Mouse (Mus musculus) myocyte (in vitro differentiated cells): ENCODE data around the gene Kcnd3. TPM values are rescaled to one million over a fixed set of nuclear protein-coding genes. Genes with fewer than 3 reads are reported as not detected.

Experiments
- H3K27me3 ChIP-seq: one replicate; pipeline ENCODE4 v1.6.1; 2011; ENCODE audit not compliant: control insufficient read depth, insufficient read depth, insufficient read length
- H3K36me3 ChIP-seq: one replicate; pipeline ENCODE4 v1.6.1; 2011; ENCODE audit not compliant: control insufficient read depth, insufficient read depth
- H3K4me2 ChIP-seq: one replicate; pipeline ENCODE4 v1.6.1; 2011; ENCODE audit warnings: low read depth, control low read depth
- H3K4me3 ChIP-seq: one replicate; pipeline ENCODE4 v1.5.1; 2011; ENCODE audit warnings: mild to moderate bottlenecking, control low read depth, moderate library complexity
- H3K79me2 ChIP-seq: one replicate; pipeline ENCODE4 v1.6.1; 2011; ENCODE audit not compliant: control insufficient read depth, insufficient read depth
- H3ac ChIP-seq: one replicate; pipeline ENCODE4 v1.6.1; 2011; ENCODE audit not compliant: control insufficient read depth, insufficient read length
- CEBPB ChIP-seq: IDR thresholded peaks from 2 replicates; pipeline ENCODE4 v1.6.1; 2011; ENCODE audit warnings: mild to moderate bottlenecking, moderate library complexity; ENCODE audit not compliant: poor library complexity, insufficient read depth, severe bottlenecking
- E2F4 ChIP-seq: IDR thresholded peaks from one replicate; pipeline ENCODE4 v1.6.1; 2011; ENCODE audit warnings: mild to moderate bottlenecking, control low read depth, moderate library complexity; ENCODE audit not compliant: insufficient read depth
- MAX ChIP-seq: IDR thresholded peaks from one replicate; pipeline ENCODE4 v1.6.1; 2011; ENCODE audit warnings: low read depth, mild to moderate bottlenecking, control low read depth
- MYOD1 ChIP-seq, 3 experiments: IDR thresholded peaks; one replicate each; pipeline ENCODE4 v1.6.1; 2011; ENCODE audit warnings: control low read depth in 2 of 3, low read depth in 2 of 3, mild to moderate bottlenecking in 2 of 3, moderate library complexity in 1 of 3; ENCODE audit not compliant: insufficient read length in 2 of 3, control insufficient read depth in 1 of 3
- MYOG ChIP-seq, 3 experiments: IDR thresholded peaks; one replicate each; pipeline ENCODE4 v1.6.1; 2011; ENCODE audit warnings: control low read depth in 2 of 3, low read depth in 2 of 3, mild to moderate bottlenecking in 2 of 3; ENCODE audit not compliant: insufficient read length in 2 of 3, control insufficient read depth in 1 of 3, insufficient read depth in 1 of 3
- POLR2A ChIP-seq: IDR thresholded peaks from one replicate; pipeline ENCODE4 v1.6.1; 2011; ENCODE audit warnings: low read depth, mild to moderate bottlenecking, control low read depth, moderate library complexity; ENCODE audit not compliant: insufficient read length
- POLR2AphosphoS2 ChIP-seq: IDR thresholded peaks from one replicate; pipeline ENCODE4 v1.6.1; 2011; ENCODE audit warnings: low read depth, control low read depth; ENCODE audit not compliant: insufficient read length
- REST ChIP-seq: IDR thresholded peaks from one replicate; pipeline ENCODE4 v1.6.1; 2011; ENCODE audit warnings: mild to moderate bottlenecking, control low read depth, moderate library complexity; ENCODE audit not compliant: insufficient read depth, insufficient read length
- SRF ChIP-seq: IDR thresholded peaks from one replicate; pipeline ENCODE4 v1.6.1; 2011; ENCODE audit warnings: low read depth; ENCODE audit not compliant: control insufficient read depth, insufficient read length
- TCF12 ChIP-seq: IDR thresholded peaks from one replicate; pipeline ENCODE4 v1.6.1; 2011; ENCODE audit warnings: mild to moderate bottlenecking, control low read depth; ENCODE audit not compliant: poor library complexity, insufficient read depth, severe bottlenecking
- TCF3 ChIP-seq: IDR thresholded peaks from one replicate; pipeline ENCODE4 v1.6.1; 2011; ENCODE audit warnings: low read depth, control low read depth; ENCODE audit not compliant: insufficient read length
- USF1 ChIP-seq: IDR thresholded peaks from one replicate; pipeline ENCODE4 v1.6.1; 2011; ENCODE audit warnings: low read depth, mild to moderate bottlenecking, control low read depth, moderate library complexity
- polyA plus RNA-seq: library from polyadenylated mRNA; unstranded; fragments of >200 nt; fragmentation: generic; extraction: Trizol; gene quantifications from one replicate; pipeline ENCODE4 v1.2.1, GENCODE M21; 2012; ENCODE audit warnings: missing spikeins

The Kcnd3 gene
- polyA plus RNA-seq, 1 experiment = not detected

DNA sequence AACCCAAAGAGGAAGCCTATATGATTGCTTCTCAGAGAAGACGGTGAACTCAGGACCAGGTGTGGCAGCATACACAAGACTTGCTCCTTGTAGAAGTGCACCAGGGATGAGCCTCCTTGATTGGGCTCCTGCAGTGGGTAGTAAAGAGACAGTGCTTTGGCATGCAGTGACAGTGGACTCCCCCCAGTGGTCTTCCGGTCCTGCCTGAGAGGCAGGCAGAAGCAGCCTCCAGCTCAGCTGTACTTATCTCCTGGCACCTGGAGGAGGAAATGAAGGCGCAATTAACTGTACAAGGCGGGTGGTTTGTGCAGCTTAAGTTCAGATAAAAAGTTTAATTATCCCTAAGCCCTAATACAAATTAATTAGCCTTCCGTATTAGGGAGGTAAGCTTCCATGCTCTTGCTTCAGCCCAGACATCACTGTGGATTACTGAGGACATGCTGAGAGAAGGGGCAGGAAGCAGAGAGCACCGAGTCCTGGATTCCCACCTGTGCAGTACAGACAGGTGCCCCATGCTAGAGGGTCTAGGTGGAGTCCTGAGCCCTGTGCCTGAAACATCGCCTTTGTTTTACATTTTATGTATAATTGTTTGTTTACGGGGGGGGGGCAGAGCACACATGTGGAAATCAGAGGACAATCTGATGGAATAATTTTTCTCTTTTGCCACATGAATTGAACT lies 196.9 kb downstream of the Kcnd3 start:
- no peak for TF ChIP-seq MAX
- TF ChIP-seq USF1 = no peak
- no peak for TF ChIP-seq POLR2A
- TF ChIP-seq MYOG (IDR thresholded peaks at IDR 0.05; ENCODE audit: control insufficient read depth in 1 of 3, insufficient read depth in 1 of 3, insufficient read length in 2 of 3, low read depth in 2 of 3) = no peak
- TF ChIP-seq MYOD1 (IDR thresholded peaks at IDR 0.05; ENCODE audit: control insufficient read depth in 1 of 3, insufficient read length in 2 of 3, low read depth in 2 of 3) = no peak
- no peak for TF ChIP-seq CEBPB
- TF ChIP-seq TCF3 = no peak
- TF ChIP-seq REST = no peak
- no peak for TF ChIP-seq E2F4
- TF ChIP-seq TCF12 = no peak
- no peak for TF ChIP-seq SRF
- no peak for TF ChIP-seq POLR2AphosphoS2
- Histone ChIP-seq H3K79me2 (no peaks in the 10 kb centered on the region), H3K4me2 (no peak overlapping the region), H3ac (no peak overlapping the region), H3K4me3 (no peak overlapping the region), H3K27me3 (peaks cover 15% of the 10 kb centered on the region), H3K36me3 (no peaks in the 10 kb centered on the region)

DNA sequence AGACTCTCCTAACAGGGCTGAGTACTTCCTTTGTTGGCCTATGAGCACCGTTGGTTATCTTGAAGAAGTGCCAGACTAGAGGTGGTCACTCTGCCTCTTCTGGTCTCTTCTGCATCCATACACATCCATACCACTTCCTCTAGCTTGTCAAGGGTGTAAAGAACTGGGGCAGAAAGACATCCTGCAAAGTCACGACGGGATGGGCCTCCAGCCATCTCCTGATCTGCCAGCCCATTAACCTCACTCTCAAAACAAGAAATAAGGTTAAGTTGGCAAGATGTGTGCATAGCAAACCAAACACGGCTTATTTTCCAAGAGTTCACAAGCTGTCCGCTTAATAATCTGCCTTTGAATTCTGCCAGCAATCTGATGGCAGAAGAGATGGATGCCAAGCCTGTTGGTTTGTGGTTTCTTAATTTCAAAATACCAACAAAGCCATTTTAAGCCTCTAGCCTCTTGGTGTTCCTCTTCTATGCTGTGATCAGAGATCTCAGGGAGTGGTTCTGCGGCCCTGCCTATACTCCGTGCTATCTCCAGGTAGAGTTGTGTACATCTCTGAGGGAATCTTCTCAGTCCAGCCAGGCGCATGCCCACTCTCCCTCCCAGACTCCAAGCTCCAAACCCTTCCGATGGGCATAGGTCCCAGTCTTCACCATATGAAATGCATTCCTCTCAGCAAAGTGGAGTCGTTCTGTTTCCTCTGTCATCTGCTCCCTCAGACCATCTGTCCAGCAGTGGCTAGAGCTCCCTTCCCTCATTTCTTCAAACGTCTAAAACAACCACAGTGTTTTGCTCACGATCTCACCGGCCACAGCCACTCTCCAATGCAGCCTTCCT lies 201.6 kb downstream of the Kcnd3 start:
- H3K4me2 ChIP-seq = no peak overlapping the region
- H3K36me3 ChIP-seq = no peaks in the 10 kb centered on the region
- H3K79me2 ChIP-seq = no peaks in the 10 kb centered on the region
- H3ac ChIP-seq = no peak overlapping the region
- no peak for TF ChIP-seq E2F4
- no peak for TF ChIP-seq POLR2A
- no peak for TF ChIP-seq SRF
- no peak for TF ChIP-seq MYOG (IDR thresholded peaks at IDR 0.05; ENCODE audit: control insufficient read depth in 1 of 3, insufficient read depth in 1 of 3, insufficient read length in 2 of 3, low read depth in 2 of 3)
- no peak for TF ChIP-seq TCF3
- TF ChIP-seq REST = no peak
- TF ChIP-seq MYOD1 (IDR thresholded peaks at IDR 0.05; ENCODE audit: control insufficient read depth in 1 of 3, insufficient read length in 2 of 3, low read depth in 2 of 3) = no peak
- TF ChIP-seq TCF12 = no peak
- no peak for TF ChIP-seq MAX
- no peak for TF ChIP-seq USF1
- TF ChIP-seq POLR2AphosphoS2 = no peak
- no peak for TF ChIP-seq CEBPB
- H3K27me3 ChIP-seq = peaks cover 18% of the 10 kb centered on the region
- no peak overlapping the region for H3K4me3 ChIP-seq

DNA sequence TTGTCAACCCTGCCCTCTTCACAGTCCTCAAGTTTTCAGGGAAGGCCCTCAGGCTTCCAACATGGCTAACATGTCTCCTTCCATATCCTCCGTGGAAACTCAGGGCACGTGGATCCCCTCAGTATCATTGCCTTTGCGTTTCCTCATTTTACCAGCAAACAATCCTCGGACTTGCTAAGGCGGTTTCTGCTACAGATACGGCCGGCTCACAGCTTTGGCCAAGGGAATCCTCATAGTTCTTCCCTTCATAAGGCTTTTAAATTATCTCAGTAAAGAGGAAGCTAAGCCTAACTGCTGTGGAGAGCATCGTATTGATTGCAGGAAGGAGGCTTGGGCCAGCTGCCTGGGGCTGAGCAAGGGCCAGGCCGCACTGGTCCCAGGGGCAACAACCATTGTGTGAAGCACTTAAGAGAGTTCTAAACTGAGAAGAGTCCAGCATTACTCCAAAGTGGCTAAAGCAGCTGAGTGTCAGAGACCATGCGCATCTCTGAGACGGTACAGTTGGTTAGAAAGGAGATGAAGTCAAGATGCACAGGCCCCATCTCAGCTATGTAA lies 203.0 kb downstream of the Kcnd3 start:
- Histone ChIP-seq H3K4me3 (no peak overlapping the region), H3K79me2 (no peaks in the 10 kb centered on the region), H3K27me3 (peaks cover 8% of the 10 kb centered on the region), H3K4me2 (no peak overlapping the region), H3K36me3 (no peaks in the 10 kb centered on the region), H3ac (no peak overlapping the region)
- no peak for TF ChIP-seq E2F4
- TF ChIP-seq MAX = no peak
- TF ChIP-seq MYOG (IDR thresholded peaks at IDR 0.05; ENCODE audit: control insufficient read depth in 1 of 3, insufficient read depth in 1 of 3, insufficient read length in 2 of 3, low read depth in 2 of 3) = no peak
- TF ChIP-seq TCF3 = no peak
- TF ChIP-seq TCF12 = no peak
- TF ChIP-seq POLR2A = no peak
- TF ChIP-seq REST = no peak
- TF ChIP-seq CEBPB = no peak
- TF ChIP-seq POLR2AphosphoS2 = no peak
- TF ChIP-seq MYOD1 (IDR thresholded peaks at IDR 0.05; ENCODE audit: control insufficient read depth in 1 of 3, insufficient read length in 2 of 3, low read depth in 2 of 3) = no peak
- TF ChIP-seq SRF = no peak
- no peak for TF ChIP-seq USF1

DNA sequence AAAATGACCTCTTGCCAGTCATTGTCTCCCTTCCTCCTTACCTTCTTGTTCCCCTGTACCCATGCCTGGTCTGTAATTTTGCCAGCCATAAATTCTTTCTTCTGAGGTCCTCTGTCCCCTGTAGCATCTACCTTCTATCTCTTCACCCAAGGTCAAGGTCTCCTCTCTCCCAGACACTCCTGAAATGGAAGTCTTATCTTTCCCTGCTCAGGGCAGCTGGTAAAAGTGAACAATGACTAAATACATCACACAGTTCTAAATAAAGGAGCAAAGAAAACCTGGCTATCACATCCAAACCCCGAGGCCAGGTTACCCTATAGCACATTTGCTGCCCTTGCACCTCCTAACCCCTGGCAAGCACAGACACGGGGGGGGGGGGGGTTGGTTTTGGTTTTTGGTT lies 208.4 kb downstream of the Kcnd3 start:
- TF ChIP-seq REST (no peak), MYOD1 (IDR thresholded peaks at IDR 0.05; ENCODE audit: control insufficient read depth in 1 of 3, insufficient read length in 2 of 3, low read depth in 2 of 3) (no peak), CEBPB (no peak), MYOG (IDR thresholded peaks at IDR 0.05; ENCODE audit: control insufficient read depth in 1 of 3, insufficient read depth in 1 of 3, insufficient read length in 2 of 3, low read depth in 2 of 3) (no peak), USF1 (no peak), SRF (no peak), TCF3 (no peak), POLR2A (no peak), MAX (no peak), POLR2AphosphoS2 (no peak), E2F4 (no peak), TCF12 (no peak)
- no peak overlapping the region for H3K4me2 ChIP-seq
- H3K27me3 ChIP-seq = peaks cover 14% of the 10 kb centered on the region
- H3K4me3 ChIP-seq = no peak overlapping the region
- H3K79me2 ChIP-seq = no peaks in the 10 kb centered on the region
- no peaks in the 10 kb centered on the region for H3K36me3 ChIP-seq
- H3ac ChIP-seq = no peak overlapping the region
